Mouse (Mus musculus): ENCODE results near the gene Ifnlr1.
"Not testable (repeated sequence)": the region's sequence is repeated elsewhere in the genome, so short reads cannot be mapped to it uniquely, and the experiment has no call there.

The Ifnlr1 gene

DNA sequence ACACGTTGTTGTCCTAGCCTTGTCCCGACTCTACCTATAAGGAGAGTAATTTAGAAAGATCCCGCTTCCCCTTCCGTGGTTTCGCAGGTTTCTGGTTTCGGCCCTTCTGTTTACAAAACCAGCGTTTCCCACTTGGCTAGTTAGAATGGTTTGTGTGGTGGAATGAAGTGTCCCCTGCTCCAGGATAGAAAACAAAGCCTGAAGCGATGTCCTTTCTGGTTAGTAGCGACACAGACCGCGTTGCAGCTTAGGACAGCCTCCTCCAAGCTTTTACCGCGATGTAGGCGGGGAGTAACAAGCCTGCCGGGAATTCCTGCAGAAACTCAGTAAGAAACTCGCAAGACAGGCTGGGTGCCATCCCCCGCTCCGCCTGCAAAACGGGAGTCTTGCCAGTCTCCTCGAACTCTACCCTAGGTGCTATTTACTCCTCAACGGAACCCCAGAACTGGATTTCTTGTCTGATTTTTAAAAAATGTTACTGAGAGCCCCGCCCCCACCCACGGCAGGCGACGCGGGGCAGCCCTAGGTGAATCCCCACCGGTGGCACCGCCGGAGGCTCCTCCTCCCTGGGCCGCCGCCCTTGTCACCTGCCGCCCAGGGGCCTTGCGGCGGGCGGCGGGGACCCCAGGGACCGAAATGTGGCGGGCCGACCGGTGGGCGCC is at the start of gene Ifnlr1:
Gene Ifnlr1, plus strand, starts transcription at position 382 of the 662 bp plus-strand sequence.
- DNase-seq (ENCODE audit: low read depth), result peak; percentile 56

DNA sequence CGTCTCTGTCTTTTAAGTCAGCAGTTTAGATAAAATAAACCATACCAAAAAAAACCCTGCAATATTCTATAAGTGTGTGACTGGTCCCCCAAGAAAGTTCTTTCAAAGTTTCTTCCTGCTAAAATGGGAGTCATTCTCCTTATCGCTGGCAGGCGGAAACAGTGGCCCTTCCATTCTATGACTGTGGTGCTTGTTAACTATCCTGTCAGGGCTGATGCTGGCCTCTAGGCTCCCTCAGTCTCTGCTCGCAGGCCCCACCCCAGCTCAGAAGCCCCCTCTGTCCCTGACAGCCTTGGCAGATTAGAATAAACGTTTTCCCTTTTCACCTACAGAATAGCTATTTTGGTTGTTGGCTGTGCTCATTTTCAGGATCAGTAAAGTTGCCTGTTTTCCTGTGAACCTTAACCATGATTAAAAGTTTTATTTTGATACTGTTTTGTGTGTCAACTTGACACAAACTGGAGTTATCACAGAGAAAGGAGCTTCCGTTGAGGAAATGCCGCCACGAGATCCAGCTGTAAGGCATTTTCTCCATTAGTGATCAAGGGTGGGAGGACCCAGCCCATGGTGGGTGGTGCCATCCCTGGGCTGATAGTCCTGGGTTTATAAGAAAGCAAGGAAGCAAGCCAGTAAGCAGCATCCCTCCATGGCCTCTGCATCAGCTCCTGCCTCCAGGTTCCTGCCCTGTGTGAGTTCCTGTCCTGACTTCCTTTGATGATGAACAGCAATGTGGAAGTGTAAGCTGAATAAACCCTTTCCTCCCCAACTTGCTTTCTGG is 44.6 kb upstream of the Ifnlr1 start:
- not testable (repeated sequence) for DNase-seq (ENCODE audit: low read depth)

DNA sequence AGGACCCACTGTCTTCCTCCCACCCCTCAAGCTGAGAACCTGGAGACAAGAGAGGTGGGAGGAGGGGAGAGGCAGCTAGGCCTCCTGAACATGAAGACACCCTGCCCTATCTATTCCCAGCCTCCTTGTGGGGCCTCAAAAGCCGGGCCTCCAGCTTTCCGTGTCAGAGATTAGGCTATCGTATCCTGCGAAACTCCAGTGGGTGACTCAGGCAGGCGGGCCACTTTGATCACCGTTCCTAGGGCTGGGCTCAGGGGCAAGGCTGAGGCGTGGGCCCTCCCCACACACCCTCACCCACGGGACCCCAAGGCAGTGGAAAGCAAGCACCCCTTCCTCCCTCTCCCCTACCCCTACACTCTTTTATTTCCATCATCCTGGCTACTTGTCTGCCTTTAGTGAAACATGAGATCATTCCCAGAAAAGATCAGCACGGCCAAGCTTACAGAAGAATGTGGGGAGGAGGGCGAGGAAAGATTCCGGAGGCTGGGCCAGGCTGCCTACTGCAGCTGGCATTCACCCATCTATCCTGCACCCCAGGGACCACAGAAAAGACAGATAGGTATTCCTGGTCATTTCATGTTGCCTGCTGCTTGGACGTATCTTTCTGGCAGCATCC is 41.0 kb upstream of the Ifnlr1 start:
- no peak for DNase-seq (ENCODE audit: low read depth)

GRCm38 (mm10) chr4:135652966-135653607 is 33.0 kb upstream of the Ifnlr1 start:
- DNase-seq (ENCODE audit: low read depth), result no peak

- DNase-seq (ENCODE audit: low read depth), result no peak
Observed at GRCm38 (mm10) chr4:135653956-135654355, 32.1 kb upstream of the Ifnlr1 start.

DNA sequence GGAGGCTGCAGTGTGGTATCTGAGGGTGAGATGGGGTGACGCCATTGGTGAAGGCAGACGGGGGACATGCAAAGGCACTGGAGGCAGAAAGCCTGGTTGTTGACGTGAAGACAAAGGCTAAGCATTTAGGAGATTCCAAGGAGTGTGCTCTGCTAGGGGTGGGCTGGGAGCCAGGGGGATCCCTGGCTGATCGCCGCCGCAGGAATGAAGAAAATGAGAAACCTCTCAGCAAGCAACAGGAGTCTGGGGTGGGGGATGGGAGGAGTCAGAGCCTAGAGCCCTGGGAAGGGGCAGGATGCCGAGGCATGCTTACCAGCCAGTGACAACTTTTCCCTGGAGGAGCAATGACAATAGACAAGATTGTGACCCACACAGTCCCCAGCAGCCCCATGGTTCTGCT is 30.6 kb upstream of the Ifnlr1 start:
- no peak for DNase-seq (ENCODE audit: low read depth)

DNA sequence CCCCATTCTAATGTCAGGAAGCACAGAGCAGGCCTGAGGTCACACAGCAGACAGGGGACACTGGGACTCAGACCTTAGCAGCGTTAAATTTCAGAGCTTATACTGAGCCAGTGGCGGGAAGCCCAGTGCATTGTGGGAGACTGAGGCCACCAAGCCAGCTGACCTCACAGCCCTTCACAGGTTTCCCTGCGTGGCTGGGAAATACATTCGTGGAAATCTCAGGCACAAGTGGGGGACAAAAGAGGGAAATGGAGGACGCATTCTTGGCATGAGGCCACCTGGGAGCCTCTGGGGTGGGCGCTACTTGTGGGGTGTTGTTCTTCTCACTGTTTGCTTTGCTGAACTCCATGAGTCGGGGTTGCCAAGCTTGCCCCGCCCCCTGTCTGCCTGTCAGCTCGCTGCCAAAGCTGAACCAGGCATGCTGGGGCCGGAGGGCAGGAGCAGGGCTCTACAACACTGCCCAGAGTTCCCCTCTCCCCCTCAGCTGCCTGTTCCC is 29.9 kb upstream of the Ifnlr1 start:
- no peak for DNase-seq (ENCODE audit: low read depth)

- DNase-seq (ENCODE audit: low read depth), result no peak
Observed at GRCm38 (mm10) chr4:135658484-135658883, 27.6 kb upstream of the Ifnlr1 start.

DNA sequence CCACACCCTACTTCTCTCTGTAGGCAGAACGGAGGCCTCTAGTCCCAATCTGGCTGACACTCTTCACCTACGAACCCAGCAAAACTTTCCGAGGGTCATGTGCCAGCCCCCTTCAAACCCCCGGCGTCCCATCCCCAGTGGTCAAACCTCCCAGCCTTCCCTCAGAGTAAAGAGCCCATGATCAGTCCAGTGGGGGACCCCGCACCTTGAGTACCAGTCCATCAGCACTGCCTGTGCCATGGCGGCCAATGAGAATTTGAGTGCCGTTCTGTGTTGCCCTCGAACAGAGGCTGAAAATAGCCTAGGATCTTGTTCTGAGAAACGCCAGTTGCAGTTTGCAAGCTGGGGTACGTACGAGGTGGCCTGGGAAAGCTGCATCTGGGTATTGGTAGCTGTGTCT is 27.2 kb upstream of the Ifnlr1 start:
- DNase-seq (ENCODE audit: low read depth), result no peak

DNA sequence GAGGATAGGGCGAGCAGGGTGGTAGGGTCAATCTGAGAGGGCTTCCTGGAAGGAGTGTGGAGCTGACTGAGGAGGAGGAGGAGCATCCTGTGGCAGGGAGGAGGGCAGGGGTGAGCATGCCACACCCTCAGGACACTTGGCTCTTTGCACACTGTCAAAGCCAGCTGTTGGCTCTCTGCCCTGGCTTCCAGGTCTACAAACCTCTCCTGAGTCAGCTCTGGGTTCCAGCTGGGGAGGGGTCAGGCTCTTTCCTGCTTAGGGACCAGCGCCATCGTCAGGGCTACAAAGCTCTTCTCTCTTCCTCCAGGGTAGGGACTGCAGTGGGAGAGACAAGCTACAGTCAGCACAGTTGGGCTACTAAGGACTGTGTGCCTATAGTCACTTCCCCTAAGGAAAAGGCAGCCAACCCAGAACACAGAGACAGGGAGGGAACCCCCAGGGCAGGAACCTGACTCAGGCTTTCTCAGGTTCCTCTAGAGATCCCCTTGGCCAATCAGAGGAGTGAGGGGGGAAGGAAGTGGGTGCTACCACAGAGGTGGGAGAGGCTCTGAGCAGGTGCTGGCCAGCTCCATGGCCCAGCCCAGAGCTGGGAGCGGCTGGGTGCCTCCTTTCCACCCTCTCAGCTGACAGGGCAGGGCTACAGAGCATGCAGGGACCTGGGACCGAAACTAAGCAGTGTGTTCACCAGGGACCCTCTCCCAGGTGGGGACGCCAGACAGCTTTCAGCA is 24.8 kb upstream of the Ifnlr1 start:
- DNase-seq (ENCODE audit: low read depth), result peak; percentile 21

GRCm38 (mm10) chr4:135661994-135662393 is 24.1 kb upstream of the Ifnlr1 start:
- DNase-seq (ENCODE audit: low read depth), result no peak

GRCm38 (mm10) chr4:135664656-135665055 is 21.4 kb upstream of the Ifnlr1 start:
- DNase-seq (ENCODE audit: low read depth), result peak; percentile 70

DNA sequence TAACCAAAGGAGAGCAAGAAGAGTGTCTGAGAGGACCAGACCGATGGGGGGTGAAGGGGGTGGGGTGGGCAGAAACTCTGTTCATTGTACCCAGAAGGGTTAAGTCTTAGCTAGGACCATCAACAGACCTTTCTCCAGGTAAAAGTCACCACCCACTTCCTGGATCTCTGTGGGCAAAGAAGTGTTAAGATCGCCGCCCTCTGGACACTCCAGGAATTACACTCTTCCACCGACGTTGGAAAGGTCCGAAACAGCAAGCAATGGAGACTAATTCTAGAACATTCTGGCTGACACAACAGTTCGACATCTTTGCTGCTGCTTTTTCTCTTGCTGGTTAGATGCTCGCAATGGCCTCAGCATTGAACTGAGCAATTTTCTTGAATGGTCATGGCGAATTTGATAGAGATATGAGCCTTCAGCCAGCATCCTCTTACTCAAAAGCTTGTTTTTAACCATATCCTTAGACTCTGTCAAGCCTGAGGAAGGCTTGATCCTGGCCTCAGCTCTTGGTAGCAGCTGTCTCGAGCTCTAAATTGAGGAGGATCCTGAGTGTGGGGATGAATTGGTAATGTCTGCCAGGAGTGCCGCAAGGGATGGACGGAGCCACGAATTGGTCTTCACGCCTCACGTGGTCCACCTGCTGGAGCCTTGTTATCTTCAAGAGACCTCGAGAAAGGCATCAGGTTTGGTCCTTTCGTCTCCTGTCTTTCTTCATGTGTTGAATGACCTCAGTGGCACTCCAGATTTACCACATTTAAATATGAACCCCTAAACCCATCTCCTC is 19.7 kb upstream of the Ifnlr1 start:
- peak; percentile 79 for DNase-seq (ENCODE audit: low read depth)

DNA sequence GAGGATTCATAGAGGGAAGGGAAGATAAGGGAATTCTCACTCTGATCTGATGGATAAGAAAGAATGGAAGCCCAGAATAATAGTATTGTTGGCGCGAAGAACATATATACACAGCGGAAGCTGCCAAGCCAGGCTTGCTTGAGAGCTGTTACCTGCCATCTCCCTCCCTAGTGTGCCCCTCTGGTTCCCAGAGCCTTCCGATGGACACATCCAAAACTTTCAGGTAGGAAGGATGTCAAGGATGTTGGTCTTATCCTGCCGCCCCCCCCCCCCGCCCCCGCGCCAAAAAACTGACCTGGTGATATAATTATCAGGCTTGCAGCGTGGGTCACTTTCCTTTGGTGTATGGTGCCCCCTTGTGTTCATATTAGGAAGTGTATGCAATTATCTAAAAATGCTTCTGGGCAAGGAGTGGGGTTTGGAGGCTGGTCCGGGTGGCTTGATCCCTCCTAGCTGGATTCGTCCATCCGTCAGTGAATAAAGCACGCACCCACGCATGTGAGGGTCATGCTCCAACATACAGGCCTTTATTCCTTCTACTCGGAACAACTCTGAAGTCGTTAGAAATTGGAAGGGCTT is 18.7 kb upstream of the Ifnlr1 start:
- DNase-seq (ENCODE audit: low read depth), result peak; percentile 74

- no peak for DNase-seq (ENCODE audit: low read depth)
Observed at GRCm38 (mm10) chr4:135673507-135673906, 12.6 kb upstream of the Ifnlr1 start.

DNA sequence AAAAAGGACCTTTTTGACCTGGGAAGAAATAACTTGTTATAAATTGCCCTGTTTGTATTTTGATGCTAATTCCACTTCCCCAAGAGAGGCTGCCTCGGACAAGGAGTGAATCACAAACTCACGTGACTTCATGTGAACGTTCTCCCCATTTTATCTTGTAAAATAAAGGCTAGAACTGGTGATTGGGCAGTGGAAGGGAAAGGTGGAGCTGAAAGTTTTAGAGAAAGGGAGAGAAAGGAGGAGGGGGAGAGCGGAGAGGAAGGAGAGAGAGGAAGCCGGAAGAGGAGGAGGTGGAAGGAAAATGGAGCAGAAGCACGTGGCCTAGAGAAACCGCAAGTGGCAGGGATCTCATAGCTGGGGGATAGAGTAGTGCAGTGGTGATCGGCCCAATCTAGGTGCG is 11.1 kb upstream of the Ifnlr1 start:
- no peak for DNase-seq (ENCODE audit: low read depth)

- DNase-seq (ENCODE audit: low read depth), result no peak
Observed at GRCm38 (mm10) chr4:135676476-135676875, 9.6 kb upstream of the Ifnlr1 start.

- DNase-seq (ENCODE audit: low read depth), result no peak
Observed at GRCm38 (mm10) chr4:135679316-135679715, 6.8 kb upstream of the Ifnlr1 start.

GRCm38 (mm10) chr4:135681789-135682188 is 4.3 kb upstream of the Ifnlr1 start:
- no peak for DNase-seq (ENCODE audit: low read depth)

DNA sequence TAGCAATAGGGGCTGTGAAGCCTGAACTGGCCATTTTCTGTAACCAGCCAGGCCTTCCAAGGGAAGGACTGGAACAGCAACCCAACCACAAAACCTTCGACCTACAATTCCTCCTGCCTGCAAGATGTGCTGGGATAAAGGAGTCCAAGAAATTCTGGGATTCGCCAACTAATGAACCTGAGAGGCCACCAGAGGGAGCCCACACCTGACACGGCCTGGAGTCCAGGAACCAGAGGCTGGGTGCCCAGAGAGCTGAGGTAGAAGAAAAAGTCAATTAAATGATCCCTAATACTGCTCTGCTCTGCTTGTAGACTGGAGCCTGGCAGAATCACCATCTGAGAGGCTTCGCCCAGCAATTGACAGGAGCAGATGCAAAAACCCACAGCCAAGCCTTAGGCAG is 2.5 kb upstream of the Ifnlr1 start:
- DNase-seq (ENCODE audit: low read depth), result no peak

- no peak for DNase-seq (ENCODE audit: low read depth)
Observed at GRCm38 (mm10) chr4:135684731-135685130, 1.4 kb upstream of the Ifnlr1 start.

All from naive thymus-derived CD4-positive, alpha-beta T cell, adult 2 months (primary cell).